Mouse (Mus musculus) stomach, postnatal 0 days (tissue): ENCODE results near the gene Sult6b2.

Experiments used
- CTCF ChIP-seq: IDR thresholded peaks from 2 replicates; pipeline ENCODE4 v1.5.1; 2016; ENCODE audit warnings: antibody characterized with exemption, low read depth, mild to moderate bottlenecking, moderate library complexity
- EP300 ChIP-seq: optimal IDR thresholded peaks from 2 replicates; pipeline ENCODE3; 2016; ENCODE audit warnings: antibody characterized with exemption

GRCm38 (mm10) chr6:142758562-142758961 is 45.7 kb downstream of the Sult6b2 start:
- TF ChIP-seq CTCF (no peak), EP300 (no peak)
